Mouse (Mus musculus) thymus, adult 2 months (tissue): ENCODE results near the gene Cdh4.

Experiments
- CTCF ChIP-seq: fragments of 200-500 bp; IDR thresholded peaks from 2 replicates; pipeline ENCODE4 v1.5.1; 2012; ENCODE audit warnings: mild to moderate bottlenecking, control low read depth, low read length, moderate library complexity, borderline replicate concordance; ENCODE audit not compliant: control insufficient read depth, poor library complexity, insufficient read depth; ENCODE audit errors: extremely low read depth
- POLR2A ChIP-seq: fragments of 200-500 bp; IDR thresholded peaks from 2 replicates; pipeline ENCODE4 v1.6.1; 2012; ENCODE audit warnings: mild to moderate bottlenecking, low read length, control low read depth, moderate library complexity; ENCODE audit not compliant: control insufficient read depth, poor library complexity, insufficient read depth; ENCODE audit errors: extremely low read depth

- TF ChIP-seq POLR2A (no peak), CTCF (no peak)
Observed at GRCm38 (mm10) chr2:179914246-179914645, 472.0 kb downstream of the Cdh4 start.
